In the genomic region with DNA sequence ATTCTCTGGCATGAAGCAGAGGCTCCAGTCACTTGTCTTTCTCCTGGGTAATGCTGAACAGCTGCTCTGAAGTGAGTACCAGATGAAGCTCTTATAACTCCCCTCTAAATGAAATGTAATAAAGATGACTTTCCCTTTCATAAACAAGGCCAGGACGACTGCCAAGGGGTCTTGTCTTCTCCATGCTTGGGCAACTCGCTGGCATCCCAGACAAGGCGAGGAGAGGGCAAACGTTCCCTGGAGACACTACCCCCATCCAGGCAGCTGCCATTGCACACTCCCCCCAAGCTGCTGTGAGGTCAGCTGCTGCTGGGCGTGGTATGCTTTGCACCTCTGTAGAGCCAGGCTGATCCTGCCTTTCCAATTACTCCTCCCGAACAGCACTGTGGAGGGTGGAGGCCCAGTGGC, we compare ENCODE assay signal across 9 mouse cellular contexts.
DNase-seq lines count a peak whose midpoint lies in the region; TF ChIP-seq lines count a peak whose summit lies in the region.
"Had no signal": no experiment of that assay in that cellular context is flagged by ENCODE, and none has a peak within 500 bp of the region (broad histone marks: within the 10 kb centered on the region; RNA-seq: fewer than 3 reads in every experiment).

No protein-coding gene starts in this region.

- TF ChIP-seq CTCF in layer of hippocampus, adult 2 months (conservative IDR thresholded peaks at IDR 0.05), result no peak

- no peak overlapping the region for H3K27ac ChIP-seq in layer of hippocampus, adult 2 months
- H3K27ac ChIP-seq: forebrain, embryonic 13.5 days had no signal

- no peak overlapping the region for H3K4me3 ChIP-seq in layer of hippocampus, adult 2 months
- H3K4me3 ChIP-seq: forebrain, embryonic 13.5 days had no signal

- intact Hi-C loops in heart, postnatal 10 days (cut with DNase I), result no loop called here
- intact Hi-C loops in gastrocnemius, postnatal 14 days (cut with DNase I; ENCODE audit: low total_unique reads), result no loop called here

- DNase-seq in heart, postnatal 10 days, result peak; percentile 26 to 46
- DNase-seq in heart, postnatal 4 days, result no peak
- peak; percentile 28 for DNase-seq in MN1 (ENCODE audit: low spot score)
- peak; percentile 67 for DNase-seq in gastrocnemius, postnatal 14 days
- peak; percentile 25 for DNase-seq in lung, postnatal 10 days
- DNase-seq in layer of hippocampus, adult 2 months (ENCODE audit: low spot score in 2 of 2), result no peak
- DNase-seq in thymus, postnatal 25 days, result no peak
- DNase-seq in adrenal gland, adult 18-20 months (ENCODE audit: low spot score in 2 of 2), result no peak

Comparison
In these comparisons a context has a peak if more than half of its experiments do, and no peak if none do; other contexts are left out.
1. DNase-seq: peak in heart, postnatal 10 days (2 of 2), MN1 (single experiment), gastrocnemius, postnatal 14 days (single experiment) and lung, postnatal 10 days (single experiment); none in heart, postnatal 4 days (single experiment), layer of hippocampus, adult 2 months (0 of 2), thymus, postnatal 25 days (single experiment) and adrenal gland, adult 18-20 months (0 of 2).